Mouse (Mus musculus): Measurements from ENCODE around the gene Flvcr1. TPM values are rescaled to one million over a fixed set of nuclear protein-coding genes. Genes with fewer than 3 reads are reported as not detected.

Gene Flvcr1
- polyA plus RNA-seq, 1 experiment: 7.0 TPM

- Histone ChIP-seq H3K4me3 (ENCODE audit: insufficient read depth, poor library complexity, severe bottlenecking) (no peak overlapping the region), H3K36me3 (ENCODE audit: control insufficient read depth, insufficient read depth) (peaks cover 51% of the 10 kb centered on the region)
- TF ChIP-seq CEBPB (IDR thresholded peaks at IDR 0.05; ENCODE audit: low read depth) (no peak), MYOG (IDR thresholded peaks at IDR 0.05; ENCODE audit: control insufficient read depth, extremely low read depth, insufficient read length) (peak; percentile 82), CTCF (IDR thresholded peaks at IDR 0.05; ENCODE audit: control insufficient read depth, insufficient read depth, insufficient read length) (no peak), USF1 (IDR thresholded peaks at IDR 0.05; ENCODE audit: low read depth) (no peak), MAX (IDR thresholded peaks at IDR 0.05) (no peak), MYOD1 (IDR thresholded peaks at IDR 0.05; ENCODE audit: control insufficient read depth, insufficient read length, low read depth) (peak; percentile 97)
Measured at GRCm38 (mm10) chr1:190972612-190973192, 53.3 kb downstream of the Flvcr1 start.

DNA sequence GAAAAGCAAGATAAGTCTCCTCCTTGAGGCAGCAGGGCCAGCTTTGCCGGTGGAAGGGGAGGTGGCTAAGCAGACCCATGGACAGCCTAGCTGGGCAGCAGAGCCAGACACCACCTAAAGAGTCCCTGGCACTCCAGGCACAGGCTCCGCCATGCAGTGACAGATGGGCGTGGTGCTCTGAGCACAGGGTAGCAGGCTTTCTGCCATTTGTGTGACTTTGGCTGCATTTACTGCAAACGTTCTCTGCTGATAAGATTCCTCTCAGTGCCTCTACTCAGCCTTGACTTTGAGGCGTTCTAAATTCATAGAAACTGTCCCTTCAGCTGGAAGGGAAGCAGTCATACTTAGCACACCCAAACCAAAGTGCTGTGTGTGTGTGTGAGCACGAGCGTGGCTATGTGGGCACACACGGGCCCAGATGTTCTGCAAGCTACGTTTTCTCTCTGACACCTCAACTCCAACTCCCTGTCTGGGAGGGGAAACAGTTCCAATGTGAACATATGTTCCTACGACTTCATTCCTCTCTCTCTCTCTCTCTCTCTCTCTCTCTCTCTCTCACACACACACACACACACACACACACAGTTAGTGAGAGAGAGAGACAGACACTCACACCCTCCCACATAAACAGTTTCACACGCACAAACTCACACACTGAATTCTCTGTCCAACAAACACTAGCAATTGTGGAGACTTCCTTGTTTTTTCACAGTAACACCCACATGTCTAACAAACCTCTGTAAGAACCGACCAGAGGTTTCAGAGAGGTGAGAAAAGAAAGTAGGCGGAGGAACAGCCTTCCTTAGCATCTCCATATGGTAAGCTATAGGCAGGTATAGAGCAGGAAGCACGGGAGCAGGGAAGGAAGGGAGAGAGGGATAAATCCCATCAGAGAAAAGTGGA is 54.0 kb downstream of the Flvcr1 start:
- Histone ChIP-seq H3K79me2 (ENCODE audit: control insufficient read depth, insufficient read depth) (peaks cover 31% of the 10 kb centered on the region), H3K79me3 (ENCODE audit: low read depth) (peaks cover 3% of the 10 kb centered on the region), H3ac (ENCODE audit: control insufficient read depth, insufficient read length, low read depth) (no peak overlapping the region), H3K36me3 (ENCODE audit: control insufficient read depth, insufficient read depth) (peaks cover 56% of the 10 kb centered on the region), H3K4me3 (ENCODE audit: insufficient read depth, poor library complexity, severe bottlenecking) (no peak overlapping the region), H3K27me3 (ENCODE audit: control insufficient read depth, insufficient read depth, insufficient read length) (no peaks in the 10 kb centered on the region)
- no peak for TF ChIP-seq MYOD1 (IDR thresholded peaks at IDR 0.05; ENCODE audit: control insufficient read depth, insufficient read length, low read depth)
- TF ChIP-seq FOSL1 (IDR thresholded peaks at IDR 0.05; ENCODE audit: insufficient read depth, low read length, poor library complexity, severe bottlenecking): no peak
- TF ChIP-seq CTCF (IDR thresholded peaks at IDR 0.05; ENCODE audit: control insufficient read depth, insufficient read depth, insufficient read length): no peak
- TF ChIP-seq USF1 (IDR thresholded peaks at IDR 0.05; ENCODE audit: low read depth): no peak
- no peak for TF ChIP-seq MAX (IDR thresholded peaks at IDR 0.05)
- no peak for TF ChIP-seq MYOG (IDR thresholded peaks at IDR 0.05; ENCODE audit: control insufficient read depth, extremely low read depth, insufficient read length)
- no peak for TF ChIP-seq CEBPB (IDR thresholded peaks at IDR 0.05; ENCODE audit: low read depth)

More at GRCm38 (mm10) chr1:190972612-190973192, 53.3 kb downstream of the Flvcr1 start:
- Histone ChIP-seq H3K79me3 (ENCODE audit: low read depth) (peaks cover 5% of the 10 kb centered on the region), H3ac (ENCODE audit: control insufficient read depth, insufficient read length, low read depth) (no peak overlapping the region), H3K27me3 (ENCODE audit: control insufficient read depth, insufficient read depth, insufficient read length) (no peaks in the 10 kb centered on the region), H3K79me2 (ENCODE audit: control insufficient read depth, insufficient read depth) (peaks cover 39% of the 10 kb centered on the region)

DNA sequence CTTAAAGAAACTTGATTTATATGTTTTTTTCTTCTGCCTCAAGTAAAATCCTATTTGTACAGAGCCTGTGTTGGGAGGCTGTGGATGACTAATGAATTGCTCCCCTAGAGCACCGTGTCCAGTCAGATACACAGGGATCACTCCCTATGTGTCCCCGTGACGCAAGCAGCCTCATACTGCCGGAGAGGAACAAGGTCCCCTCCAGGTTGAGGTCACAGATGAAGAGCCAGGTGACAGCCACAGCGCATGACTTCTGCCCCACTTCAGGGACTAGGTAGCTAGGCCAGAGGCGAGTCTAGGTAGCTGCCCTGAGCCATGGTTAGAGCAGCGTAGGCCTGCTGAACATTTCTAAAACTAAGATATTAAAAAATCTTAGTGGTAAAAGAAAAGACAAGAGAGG is 57.9 kb downstream of the Flvcr1 start:
- TF ChIP-seq MYOD1 (IDR thresholded peaks at IDR 0.05; ENCODE audit: control insufficient read depth, insufficient read length, low read depth): no peak
- H3K79me3 ChIP-seq (ENCODE audit: low read depth): no peaks in the 10 kb centered on the region
- no peak overlapping the region for H3K4me3 ChIP-seq (ENCODE audit: insufficient read depth, poor library complexity, severe bottlenecking)
- H3K27me3 ChIP-seq (ENCODE audit: control insufficient read depth, insufficient read depth, insufficient read length): no peaks in the 10 kb centered on the region
- H3K36me3 ChIP-seq (ENCODE audit: control insufficient read depth, insufficient read depth): peaks cover 63% of the 10 kb centered on the region
- no peak overlapping the region for H3ac ChIP-seq (ENCODE audit: control insufficient read depth, insufficient read length, low read depth)
- no peaks in the 10 kb centered on the region for H3K79me2 ChIP-seq (ENCODE audit: control insufficient read depth, insufficient read depth)

DNA sequence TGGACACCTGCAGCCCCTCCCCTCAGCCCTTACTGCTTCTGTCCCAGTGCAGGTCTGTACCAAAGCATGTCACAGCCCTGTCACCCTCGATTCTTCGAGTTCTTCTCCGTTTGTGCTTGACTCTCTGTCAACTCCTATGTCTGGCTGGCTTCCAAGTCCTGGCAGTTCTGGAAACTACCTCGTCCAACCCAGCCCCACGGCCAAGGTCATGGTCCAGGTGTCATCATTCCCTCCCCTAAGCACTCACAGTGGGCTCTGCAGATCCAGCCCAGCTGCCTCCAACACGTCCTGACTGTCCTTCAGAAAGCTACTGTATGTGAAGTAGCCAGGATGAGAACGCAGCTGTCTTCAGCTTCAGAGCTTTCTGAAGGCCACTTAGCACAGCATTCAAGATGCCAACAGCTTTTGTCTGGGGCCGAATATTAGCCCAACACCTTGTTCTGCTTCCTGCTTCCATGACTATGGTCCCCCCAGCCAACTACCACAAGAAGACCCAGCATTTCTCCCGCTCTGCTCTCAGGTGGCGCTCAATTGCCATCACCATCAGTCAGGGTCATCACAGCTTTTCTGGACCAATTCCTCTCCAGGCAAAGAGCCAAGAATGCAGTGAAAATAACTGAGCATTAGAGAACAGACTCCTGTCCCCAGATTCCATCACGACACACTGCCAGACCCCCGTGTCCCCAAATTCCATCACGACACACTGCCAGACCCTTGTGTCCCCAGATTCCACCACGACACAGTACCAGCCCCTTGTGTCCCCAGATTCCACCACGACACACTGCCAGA is 60.8 kb downstream of the Flvcr1 start:
- Histone ChIP-seq H3K79me2 (ENCODE audit: control insufficient read depth, insufficient read depth) (no peaks in the 10 kb centered on the region), H3K36me3 (ENCODE audit: control insufficient read depth, insufficient read depth) (peaks cover 59% of the 10 kb centered on the region), H3K79me3 (ENCODE audit: low read depth) (no peaks in the 10 kb centered on the region), H3K4me3 (ENCODE audit: insufficient read depth, poor library complexity, severe bottlenecking) (no peak overlapping the region), H3K27me3 (ENCODE audit: control insufficient read depth, insufficient read depth, insufficient read length) (no peaks in the 10 kb centered on the region), H3ac (ENCODE audit: control insufficient read depth, insufficient read length, low read depth) (no peak overlapping the region)
- no peak for TF ChIP-seq MAX (IDR thresholded peaks at IDR 0.05)
- no peak for TF ChIP-seq CEBPB (IDR thresholded peaks at IDR 0.05; ENCODE audit: low read depth)
- TF ChIP-seq CTCF (IDR thresholded peaks at IDR 0.05; ENCODE audit: control insufficient read depth, insufficient read depth, insufficient read length): no peak
- TF ChIP-seq USF1 (IDR thresholded peaks at IDR 0.05; ENCODE audit: low read depth): no peak
- TF ChIP-seq MYOD1 (IDR thresholded peaks at IDR 0.05; ENCODE audit: control insufficient read depth, insufficient read length, low read depth): no peak
- no peak for TF ChIP-seq MYOG (IDR thresholded peaks at IDR 0.05; ENCODE audit: control insufficient read depth, extremely low read depth, insufficient read length)
- no peak for TF ChIP-seq FOSL1 (IDR thresholded peaks at IDR 0.05; ENCODE audit: insufficient read depth, low read length, poor library complexity, severe bottlenecking)

GRCm38 (mm10) chr1:190962760-190963159 is 63.2 kb downstream of the Flvcr1 start:
- H3K27me3 ChIP-seq (ENCODE audit: control insufficient read depth, insufficient read depth, insufficient read length): no peaks in the 10 kb centered on the region
- no peaks in the 10 kb centered on the region for H3K79me2 ChIP-seq (ENCODE audit: control insufficient read depth, insufficient read depth)
- H3K36me3 ChIP-seq (ENCODE audit: control insufficient read depth, insufficient read depth): peaks cover 63% of the 10 kb centered on the region
- H3ac ChIP-seq (ENCODE audit: control insufficient read depth, insufficient read length, low read depth): no peak overlapping the region
- no peak overlapping the region for H3K4me3 ChIP-seq (ENCODE audit: insufficient read depth, poor library complexity, severe bottlenecking)
- no peaks in the 10 kb centered on the region for H3K79me3 ChIP-seq (ENCODE audit: low read depth)
- TF ChIP-seq FOSL1 (IDR thresholded peaks at IDR 0.05; ENCODE audit: insufficient read depth, low read length, poor library complexity, severe bottlenecking) (no peak), MAX (IDR thresholded peaks at IDR 0.05) (no peak), CEBPB (IDR thresholded peaks at IDR 0.05; ENCODE audit: low read depth) (no peak), MYOG (IDR thresholded peaks at IDR 0.05; ENCODE audit: control insufficient read depth, extremely low read depth, insufficient read length) (no peak), MYOD1 (IDR thresholded peaks at IDR 0.05; ENCODE audit: control insufficient read depth, insufficient read length, low read depth) (no peak), CTCF (IDR thresholded peaks at IDR 0.05; ENCODE audit: control insufficient read depth, insufficient read depth, insufficient read length) (no peak), USF1 (IDR thresholded peaks at IDR 0.05; ENCODE audit: low read depth) (no peak)
